Mouse (Mus musculus): ENCODE measurements around the gene Gabbr2.

DNA sequence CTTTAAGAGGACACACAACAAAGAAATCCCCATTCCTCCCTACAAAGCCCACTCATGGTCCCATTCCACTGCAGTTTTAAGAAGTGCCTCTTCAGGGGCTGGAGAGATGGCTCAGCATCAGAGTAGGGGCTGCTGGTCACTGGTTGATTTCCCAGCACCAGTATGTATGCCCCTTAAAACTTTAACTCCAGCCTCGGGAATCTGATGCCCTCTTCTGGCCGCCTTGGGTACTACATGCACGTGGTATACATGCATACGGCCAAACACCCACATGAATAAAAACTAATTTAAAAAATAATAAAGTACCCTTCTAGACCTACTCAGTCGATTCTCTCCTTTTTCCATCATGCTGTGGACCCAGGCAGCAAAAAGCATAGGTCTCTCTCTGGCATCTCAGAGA lies 28.9 kb upstream of the Gabbr2 start:
- TF ChIP-seq POLR2A (IDR thresholded peaks at IDR 0.05; ENCODE audit: low read depth, low read length) (no peak), CTCF (conservative IDR thresholded peaks at IDR 0.05 in 1 of 2, IDR thresholded peaks at IDR 0.05 in 1 of 2; ENCODE audit: low read depth in 2 of 2, low read length in 2 of 2) (peak; percentile 76 to 82)
